Mouse (Mus musculus) adrenal gland, adult 18-20 months (tissue): ENCODE measurements around the gene Nol10. TPM values are rescaled to one million over a fixed set of nuclear protein-coding genes. Genes with fewer than 3 reads are reported as not detected.

ENCODE experiments used
- DNase-seq, 2 experiments: peaks; one replicate each; pipeline ENCODE4 v3.0.0; 2021 to 2022; ENCODE audit warnings: low spot score in 2 of 2
- total RNA-seq, 2 experiments: library from RNA; stranded (reverse); gene quantifications; 1 replicate in 1 of 2; 2 replicates in 1 of 2; pipeline ENCODE4 v1.2.3; 2021

The Nol10 gene
- total RNA-seq, 2 experiments from 2014 or later = 16.7 to 17.8 TPM

GRCm38 (mm10) chr12:17360104-17360503, 11.8 kb downstream of the Nol10 start:
- DNase-seq = no peak

- DNase-seq = no peak
These were observed 12.4 kb downstream of the Nol10 start for GRCm38 (mm10) chr12:17360650-17361049.

GRCm38 (mm10) chr12:17362316-17362715, 14.1 kb downstream of the Nol10 start:
- DNase-seq = no peak

- peak; percentile 67 to 74 for DNase-seq
These were observed 18.7 kb downstream of the Nol10 start for GRCm38 (mm10) chr12:17366981-17367380.

GRCm38 (mm10) chr12:17369111-17369510, 20.9 kb downstream of the Nol10 start:
- DNase-seq = no peak

GRCm38 (mm10) chr12:17369551-17370325, 21.5 kb downstream of the Nol10 start:
- no peak for DNase-seq

GRCm38 (mm10) chr12:17371589-17372235, 23.5 kb downstream of the Nol10 start:
- no peak for DNase-seq

GRCm38 (mm10) chr12:17372696-17373095, 24.4 kb downstream of the Nol10 start:
- no peak for DNase-seq

- no peak for DNase-seq
These were observed 25.3 kb downstream of the Nol10 start for GRCm38 (mm10) chr12:17373470-17373975.

GRCm38 (mm10) chr12:17375243-17375642, 27.0 kb downstream of the Nol10 start:
- no peak for DNase-seq

- no peak for DNase-seq
These were observed 28.3 kb downstream of the Nol10 start for GRCm38 (mm10) chr12:17376521-17376920.

- DNase-seq = no peak
These were observed 32.7 kb downstream of the Nol10 start for GRCm38 (mm10) chr12:17380991-17381390.

- no peak for DNase-seq
These were observed 34.5 kb downstream of the Nol10 start for GRCm38 (mm10) chr12:17382759-17383158.

- no peak for DNase-seq
These were observed 38.6 kb downstream of the Nol10 start for GRCm38 (mm10) chr12:17386896-17387295.

- no peak for DNase-seq
These were observed 39.3 kb downstream of the Nol10 start for GRCm38 (mm10) chr12:17387332-17388135.

- no peak for DNase-seq
These were observed 39.8 kb downstream of the Nol10 start for GRCm38 (mm10) chr12:17388136-17388437.

GRCm38 (mm10) chr12:17390036-17390435, 41.8 kb downstream of the Nol10 start:
- no peak for DNase-seq

- DNase-seq = no peak
These were observed 42.3 kb downstream of the Nol10 start for GRCm38 (mm10) chr12:17390510-17390909.

- no peak for DNase-seq
These were observed 44.9 kb downstream of the Nol10 start for GRCm38 (mm10) chr12:17393148-17393547.

GRCm38 (mm10) chr12:17397150-17397549, 48.9 kb downstream of the Nol10 start:
- DNase-seq = no peak

GRCm38 (mm10) chr12:17401419-17401818, 53.2 kb downstream of the Nol10 start:
- no peak for DNase-seq

- DNase-seq = no peak
These were observed 53.9 kb downstream of the Nol10 start for GRCm38 (mm10) chr12:17402116-17402515.
